Mouse (Mus musculus) CH12.LX (cell line): Measurements from ENCODE around the gene Cfap58. TPM values are rescaled to one million over a fixed set of nuclear protein-coding genes. Genes with fewer than 3 reads are reported as not detected.
A peak's percentile ranks its signal among the peaks of the same experiment; 100 is the strongest.

ENCODE experiments used
- DNase-seq: peaks from one replicate; pipeline ENCODE4 v3.0.0-alpha.2; 2013; ENCODE audit errors: extremely low read depth
- H3K27ac ChIP-seq: 2 replicates; pipeline ENCODE4 v1.5.1; 2012; ENCODE audit warnings: low read depth, mild to moderate bottlenecking, control low read depth, moderate library complexity; ENCODE audit not compliant: insufficient read depth
- H3K27me3 ChIP-seq: replicated peaks from 2 replicates; pipeline ENCODE3; 2012; ENCODE audit warnings: inconsistent platforms
- H3K36me3 ChIP-seq, 2 experiments: replicated peaks in 1 of 2; 2 replicates each; pipeline versions ENCODE3 to v1.6.1; 2012; ENCODE audit warnings: inconsistent platforms in 1 of 2, low read length in 1 of 2, mild to moderate bottlenecking in 1 of 2, mixed read lengths in 1 of 2, moderate library complexity in 1 of 2; ENCODE audit not compliant: control insufficient read depth in 1 of 2, insufficient read depth in 1 of 2
- H3K4me1 ChIP-seq, 2 experiments: 2 replicates each; pipeline ENCODE4 v1.6.1; 2012; ENCODE audit warnings: inconsistent platforms in 1 of 2, moderate library complexity in 1 of 2; ENCODE audit not compliant: insufficient read depth in 2 of 2, control insufficient read depth in 1 of 2
- H3K4me2 ChIP-seq: 2 replicates; pipeline ENCODE4 v1.6.1; 2012; ENCODE audit warnings: low read depth, mild to moderate bottlenecking, control low read depth; ENCODE audit not compliant: poor library complexity, insufficient read depth, severe bottlenecking
- H3K4me3 ChIP-seq, 3 experiments: fragments of 150-350 bp in 1 of 3; sonication (generic) in 1 of 3; replicated peaks in 1 of 3; 2 replicates each; pipeline versions ENCODE3 to v1.5.1; 2011 to 2012; ENCODE audit warnings: low read depth in 2 of 3, low read length in 2 of 3, mild to moderate bottlenecking in 2 of 3, moderate library complexity in 2 of 3, control low read depth in 1 of 3, improper control_type of control experiment in 1 of 3, inconsistent platforms in 1 of 3, mixed read lengths in 1 of 3; ENCODE audit not compliant: poor library complexity in 1 of 3
- H3K79me2 ChIP-seq: replicated peaks from 2 replicates; pipeline ENCODE4 v1.6.1; 2012; ENCODE audit warnings: mild to moderate bottlenecking, moderate library complexity; ENCODE audit not compliant: control insufficient read depth, poor library complexity, insufficient read depth, severe bottlenecking; ENCODE audit errors: extremely low read depth
- H3K9ac ChIP-seq: 2 replicates; pipeline ENCODE4 v1.6.1; 2012; ENCODE audit warnings: low read depth, mild to moderate bottlenecking, control low read depth, moderate library complexity; ENCODE audit not compliant: insufficient read depth
- H3K9me3 ChIP-seq: replicated peaks from 2 replicates; pipeline ENCODE3; 2012; ENCODE audit warnings: low read length, inconsistent platforms, mixed read lengths
- BHLHE40 ChIP-seq: IDR thresholded peaks from 2 replicates; pipeline ENCODE4 v1.6.1; 2011; ENCODE audit warnings: mild to moderate bottlenecking, low read depth, low read length, improper control_type of control experiment
- CHD1 ChIP-seq: IDR thresholded peaks from 2 replicates; pipeline ENCODE4 v1.6.1; 2012; ENCODE audit warnings: low read depth, low read length, improper control_type of control experiment, inconsistent platforms
- CHD2 ChIP-seq: IDR thresholded peaks from 2 replicates; pipeline ENCODE4 v1.6.1; 2011; ENCODE audit warnings: low read length, improper control_type of control experiment
- ELF1 ChIP-seq: IDR thresholded peaks from 2 replicates; pipeline ENCODE4 v1.6.1; 2014; ENCODE audit warnings: low read depth, mild to moderate bottlenecking, inconsistent platforms, low read length, improper control_type of control experiment
- GABPA ChIP-seq: IDR thresholded peaks from 2 replicates; pipeline ENCODE4 v1.6.1; 2012; ENCODE audit warnings: low read depth, low read length, improper control_type of control experiment, inconsistent platforms; ENCODE audit not compliant: insufficient replicate concordance
- IRF4 ChIP-seq: IDR thresholded peaks from 2 replicates; pipeline ENCODE4 v1.6.1; 2014; ENCODE audit warnings: low read depth, mild to moderate bottlenecking, inconsistent platforms, low read length, improper control_type of control experiment
- KAT2A ChIP-seq: IDR thresholded peaks from 2 replicates; pipeline ENCODE4 v1.6.1; 2012; ENCODE audit warnings: low read length, improper control_type of control experiment, inconsistent platforms; ENCODE audit not compliant: insufficient replicate concordance
- MAX ChIP-seq: IDR thresholded peaks from 2 replicates; pipeline ENCODE4 v1.6.1; 2011; ENCODE audit warnings: low read length, improper control_type of control experiment
- MAZ ChIP-seq: IDR thresholded peaks from 2 replicates; pipeline ENCODE4 v1.6.1; 2012; ENCODE audit warnings: low read depth, mild to moderate bottlenecking, inconsistent platforms, low read length, improper control_type of control experiment, moderate library complexity
- MEF2A ChIP-seq: IDR thresholded peaks from 2 replicates; pipeline ENCODE4 v1.6.1; 2014; ENCODE audit warnings: low read depth, mild to moderate bottlenecking, inconsistent platforms, low read length, improper control_type of control experiment, borderline replicate concordance
- MYC ChIP-seq: IDR thresholded peaks from 2 replicates; pipeline ENCODE4 v1.6.1; 2011; ENCODE audit warnings: low read depth, mild to moderate bottlenecking, improper control_type of control experiment, low read length
- NRF1 ChIP-seq: IDR thresholded peaks from 2 replicates; pipeline ENCODE4 v1.6.1; 2014; ENCODE audit warnings: low read depth, mild to moderate bottlenecking, inconsistent platforms, low read length, improper control_type of control experiment, moderate library complexity
- RCOR1 ChIP-seq: conservative IDR thresholded peaks from 2 replicates; pipeline ENCODE4 v1.6.1; 2012; ENCODE audit warnings: low read depth, mild to moderate bottlenecking, inconsistent platforms, low read length, improper control_type of control experiment
- USF1 ChIP-seq: IDR thresholded peaks from 2 replicates; pipeline ENCODE4 v1.6.1; 2014; ENCODE audit warnings: low read depth, mild to moderate bottlenecking, inconsistent platforms, low read length, improper control_type of control experiment
- ZKSCAN1 ChIP-seq: IDR thresholded peaks from 2 replicates; pipeline ENCODE4 v1.6.1; 2012; ENCODE audit warnings: low read depth, inconsistent platforms, low read length, improper control_type of control experiment, borderline replicate concordance
- ZNF384 ChIP-seq: IDR thresholded peaks from 2 replicates; pipeline ENCODE4 v1.6.1; 2012; ENCODE audit warnings: low read depth, low read length, improper control_type of control experiment, inconsistent platforms
- dilution Hi-C: fragments of 300-500 bp; cut with MboI; formaldehyde crosslinking; loops from 2 replicates; pipeline ENCODE4 v1.14.3; 2020; ENCODE audit warnings: low sequenced_read_pairs; ENCODE audit not compliant: extremely low pct_unique_long_range_greater_than_20kb, extremely low pct_ligation_motif_present
- in situ Hi-C: fragments of 300-500 bp; cut with MboI; formaldehyde crosslinking; loops from 3 replicates; pipeline ENCODE4 v1.14.3; 2019; ENCODE audit warnings: low sequenced_read_pairs, low pct_ligation_motif_present, low pct_unique_long_range_greater_than_20kb, mixed read lengths
- polyA plus RNA-seq: library from polyadenylated mRNA; unstranded; fragments of >175 nt; gene quantifications from 2 replicates; pipeline ENCODE4 v1.2.1, GENCODE M21; 2012; ENCODE audit warnings: low read depth; ENCODE audit not compliant: insufficient read length
- total RNA-seq, 2 experiments: library from RNA; depleted of rRNA; stranded (reverse); fragments of 300-350 nt in 1 of 2; fragments of >200 nt in 1 of 2; gene quantifications; 2 replicates each; pipeline ENCODE4 v1.2.3; 2012 to 2014

Cfap58 gene
- total and polyA plus RNA-seq, 3 experiments: 0.13 to 0.27 TPM; not detected in 1

GRCm38 (mm10) chr19:47905081-47905480, 32.4 kb upstream of the Cfap58 start:
- no peak overlapping the region for H3K4me2 ChIP-seq
- dilution Hi-C loops (no loop called here), in situ Hi-C loops (no loop called here)
- no peak for DNase-seq
- H3K9me3 ChIP-seq: no peaks in the 10 kb centered on the region
- no peak overlapping the region for H3K4me3 ChIP-seq
- H3K9ac ChIP-seq: no peak overlapping the region
- H3K79me2 ChIP-seq: peaks cover 10% of the 10 kb centered on the region
- H3K4me1 ChIP-seq: peaks cover 14 to 42% of the 10 kb centered on the region in 2 experiments
- H3K27me3 ChIP-seq: no peaks in the 10 kb centered on the region
- H3K36me3 ChIP-seq: peaks cover 4 to 78% of the 10 kb centered on the region in 2 experiments
- H3K27ac ChIP-seq: no peak overlapping the region
- TF ChIP-seq ZKSCAN1 (no peak), ELF1 (no peak), NRF1 (no peak), BHLHE40 (no peak), CHD1 (no peak), IRF4 (no peak), MAX (no peak), KAT2A (no peak), MEF2A (no peak), MYC (no peak), GABPA (no peak), ZNF384 (no peak), MAZ (no peak), USF1 (no peak), RCOR1 (no peak)

DNA sequence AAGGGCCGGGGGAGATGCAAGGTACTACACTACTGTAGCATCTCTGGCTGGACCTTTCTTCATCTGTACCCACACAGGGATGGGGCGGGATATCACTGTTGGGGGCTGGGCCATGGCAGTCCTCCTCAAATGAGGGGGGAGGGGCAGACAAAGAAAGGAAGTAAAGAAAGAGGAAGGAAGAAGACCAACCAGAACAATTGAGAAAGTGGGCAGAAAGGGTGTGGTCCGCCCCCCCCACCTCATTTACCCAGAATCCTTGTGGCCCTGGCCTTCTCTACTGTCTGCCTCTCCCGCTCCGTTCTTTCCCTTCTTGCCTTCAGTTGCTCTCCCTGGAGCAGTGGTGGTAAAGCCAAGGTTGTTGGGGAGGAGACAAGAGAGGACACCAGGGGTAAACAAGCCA, 31.9 kb upstream of the Cfap58 start:
- Histone ChIP-seq H3K4me3 (no peak overlapping the region), H3K27ac (no peak overlapping the region), H3K9me3 (no peaks in the 10 kb centered on the region), H3K27me3 (no peaks in the 10 kb centered on the region), H3K4me2 (no peak overlapping the region), H3K9ac (no peak overlapping the region), H3K79me2 (peaks cover 10% of the 10 kb centered on the region), H3K4me1 (peaks cover 19 to 47% of the 10 kb centered on the region in 2 experiments), H3K36me3 (peaks cover 4 to 77% of the 10 kb centered on the region in 2 experiments)
- in situ Hi-C loops (no loop called here), dilution Hi-C loops (no loop called here)
- DNase-seq: peak; percentile 35
- TF ChIP-seq ELF1 (no peak), CHD2 (peak; percentile 40; the same call in 1 of the 2 replicates)
